Mouse (Mus musculus): ENCODE measurements around the gene Spg21. TPM values are rescaled to one million over a fixed set of nuclear protein-coding genes. Genes with fewer than 3 reads are reported as not detected.
A peak's percentile ranks its signal among the peaks of the same experiment; 100 is the strongest.

Spg21 gene
- total RNA-seq, 2 experiments from 2014 or later = 29.2 to 34.3 TPM

DNA sequence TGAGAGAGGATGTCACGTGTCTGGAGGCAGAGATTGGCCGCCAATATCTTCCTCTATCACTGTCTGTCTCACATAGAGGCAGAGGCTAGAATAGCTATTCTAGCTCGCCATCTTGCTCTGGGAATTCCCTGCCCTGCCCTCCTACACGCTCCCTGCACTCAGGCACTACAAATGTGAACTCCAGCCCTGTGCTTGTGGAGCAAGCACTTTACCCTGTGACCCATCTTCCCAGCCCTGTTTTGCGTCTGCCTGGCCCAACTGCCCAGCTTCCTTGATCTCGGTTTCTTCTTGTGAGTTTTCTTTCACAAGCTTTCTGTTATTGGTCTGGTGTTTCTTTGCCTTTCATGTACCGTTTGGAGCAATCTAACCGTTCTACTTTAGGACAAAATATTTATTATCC is 18.4 kb downstream of the Spg21 start:
- no peak for DNase-seq

- DNase-seq = no peak
These were observed 19.3 kb downstream of the Spg21 start for GRCm38 (mm10) chr9:65480071-65480470.

DNA sequence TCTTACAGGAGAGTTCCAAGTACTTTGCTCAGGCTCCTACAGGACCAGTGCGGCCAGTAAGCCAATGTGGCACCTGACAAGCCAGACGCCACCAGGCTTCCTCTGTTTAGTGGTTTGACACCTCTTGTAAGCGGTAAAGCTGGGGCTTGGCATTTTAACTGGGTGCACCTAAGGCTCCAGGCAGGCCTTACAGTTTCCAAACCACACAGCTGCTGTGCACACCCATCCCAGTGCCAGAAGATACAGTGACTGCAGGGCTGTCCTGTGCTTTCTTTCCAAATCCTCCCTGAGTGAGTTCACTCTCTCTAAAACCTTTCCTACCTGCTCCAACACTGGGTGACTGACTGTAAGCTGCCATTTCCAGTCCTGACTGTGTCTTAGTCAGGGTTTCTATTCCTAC is 30.7 kb downstream of the Spg21 start:
- no peak for DNase-seq

GRCm38 (mm10) chr9:65492351-65492750 is 31.6 kb downstream of the Spg21 start:
- DNase-seq = no peak

- DNase-seq = no peak
These were observed 32.1 kb downstream of the Spg21 start for GRCm38 (mm10) chr9:65492851-65493250.

DNA sequence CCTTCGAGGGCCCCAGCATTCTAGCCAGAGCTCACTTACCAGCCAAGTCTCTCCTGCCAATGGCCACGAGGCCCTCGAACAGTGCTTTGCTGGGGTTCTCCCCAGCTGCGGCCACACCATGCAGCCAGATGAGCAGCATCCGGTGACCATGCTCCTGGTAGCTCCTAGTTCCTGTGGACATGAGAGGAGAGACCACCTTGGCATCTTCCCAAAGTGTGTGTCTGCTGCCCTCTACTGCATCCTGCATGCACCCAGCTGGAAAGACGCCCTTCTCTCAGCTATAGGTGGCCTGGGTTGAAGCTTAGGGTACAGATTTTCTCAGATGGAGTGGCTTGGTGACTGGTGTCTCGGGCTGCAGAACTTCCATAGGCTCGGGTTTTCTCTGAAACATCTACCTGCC is 41.4 kb downstream of the Spg21 start:
- no peak for DNase-seq

- DNase-seq = no peak
These were observed 42.2 kb downstream of the Spg21 start for GRCm38 (mm10) chr9:65502721-65503505.

GRCm38 (mm10) chr9:65508449-65508848 is 47.7 kb downstream of the Spg21 start:
- DNase-seq = no peak

DNA sequence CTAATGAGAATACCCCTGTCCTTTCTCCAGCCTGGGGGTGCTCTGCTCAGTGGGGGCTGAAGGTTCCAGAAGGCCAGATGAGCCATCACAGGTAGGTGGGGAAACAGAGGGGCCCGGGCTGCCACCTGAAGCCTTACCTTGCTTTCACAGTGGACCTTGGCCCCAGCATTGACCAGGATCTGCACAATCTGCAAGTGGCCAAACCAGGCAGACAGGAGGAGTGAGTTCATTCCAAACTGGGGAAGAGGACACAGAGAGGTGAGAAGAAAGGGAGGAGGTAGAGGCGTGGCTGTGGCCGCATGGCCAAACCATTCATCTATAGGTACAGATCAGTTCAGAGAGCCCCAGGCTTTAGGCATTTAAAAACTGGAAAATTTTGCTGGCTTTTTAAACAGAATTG is 51.8 kb downstream of the Spg21 start:
- no peak for DNase-seq

GRCm38 (mm10) chr9:65514431-65514830 is 53.7 kb downstream of the Spg21 start:
- DNase-seq = no peak

- DNase-seq = no peak
These were observed 54.1 kb downstream of the Spg21 start for GRCm38 (mm10) chr9:65514851-65515261.

DNA sequence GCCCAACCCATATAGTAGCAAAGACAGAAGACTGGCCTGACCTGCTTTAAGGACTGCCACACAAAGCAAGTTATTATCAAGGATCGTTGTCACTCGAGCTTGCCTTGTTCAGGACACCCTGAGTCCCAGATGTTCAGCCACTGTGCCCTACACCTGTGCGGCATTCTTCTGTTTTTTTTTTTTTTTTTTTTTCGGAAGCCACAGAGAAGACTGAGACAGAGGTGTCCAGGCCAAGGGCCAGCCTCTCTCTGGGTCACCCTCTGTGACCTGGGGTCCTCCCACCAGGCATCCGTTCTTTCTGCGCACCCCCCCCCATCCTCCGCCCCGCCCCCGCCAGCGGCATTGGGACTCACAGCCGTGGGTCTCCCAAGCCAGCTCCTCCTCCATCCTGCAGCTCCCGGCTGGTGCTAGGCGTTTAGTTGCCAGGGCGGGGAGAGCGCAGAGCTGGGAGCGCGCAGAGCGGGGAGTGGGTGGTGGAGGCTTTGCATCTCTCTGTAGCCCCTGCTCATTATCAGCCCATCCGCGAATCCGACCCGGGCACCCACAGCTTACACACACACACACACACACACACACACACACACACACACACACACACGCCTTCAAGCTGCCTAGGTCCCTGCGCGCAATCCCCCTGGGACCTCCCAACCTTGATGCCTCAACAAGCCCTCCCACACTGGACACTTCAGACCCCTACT is 59.2 kb downstream of the Spg21 start, which contains the start of gene Ankdd1a:
TSS of gene Ankdd1a (minus strand) at position 387 of the 698 bp plus-strand sequence.
- peak; percentile 66 to 67 for DNase-seq

DNA sequence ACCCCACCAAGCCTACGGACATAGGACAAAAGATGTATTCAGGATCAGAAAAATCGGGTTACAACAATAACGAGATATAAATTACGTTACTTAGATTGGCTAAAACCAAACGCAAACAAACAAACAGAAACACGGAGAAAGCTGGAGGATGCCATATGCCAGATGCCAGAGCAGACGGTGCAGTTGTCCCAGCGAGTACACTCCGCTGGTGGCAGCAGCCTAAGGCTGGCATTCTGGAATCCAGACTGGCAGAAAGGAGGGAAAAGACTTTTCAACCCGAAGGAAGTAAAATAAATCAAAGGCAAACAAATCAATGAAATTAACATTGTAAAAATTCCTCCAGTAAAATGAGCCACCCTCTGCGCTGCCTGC is 59.7 kb downstream of the Spg21 start:
- peak; percentile 37 to 39 for DNase-seq

DNA sequence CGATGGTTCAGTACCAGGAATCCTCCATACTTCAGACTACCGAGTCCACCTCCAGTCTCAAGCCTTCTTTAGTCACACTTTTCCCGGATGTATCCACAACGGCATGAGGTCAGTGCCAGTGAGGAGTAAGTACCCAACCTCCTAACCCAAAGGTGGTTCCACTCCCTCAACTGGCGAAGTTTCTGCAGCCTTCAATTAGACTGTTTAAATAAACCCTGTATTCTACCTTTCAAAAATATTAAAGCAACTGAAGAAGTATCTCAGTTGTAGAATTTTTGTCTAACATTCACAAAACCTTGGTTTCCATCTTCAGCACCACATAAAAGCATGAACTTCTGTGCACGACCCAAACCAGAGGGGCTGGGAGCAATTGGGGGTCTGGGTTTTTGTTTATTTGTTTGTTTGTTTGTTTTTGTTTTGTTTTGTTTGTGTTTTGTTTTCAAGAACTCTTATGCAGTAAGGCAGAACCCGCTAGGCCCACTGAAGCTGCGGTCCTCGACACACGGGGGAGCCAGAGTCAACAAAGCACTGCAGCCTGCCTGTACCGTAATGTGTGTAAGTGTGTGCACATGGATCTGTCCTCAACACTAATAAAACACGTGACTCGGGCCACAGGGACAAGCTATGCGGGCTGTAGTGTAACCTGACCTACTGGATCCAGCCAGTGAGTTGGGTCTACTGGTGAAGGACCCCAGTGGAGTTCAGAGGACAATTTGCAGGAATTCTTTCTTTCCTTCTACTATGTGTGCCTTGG is 63.0 kb downstream of the Spg21 start:
- peak; percentile 74 to 80 for DNase-seq

GRCm38 (mm10) chr9:65525445-65526195 is 64.9 kb downstream of the Spg21 start:
- no peak for DNase-seq

GRCm38 (mm10) chr9:65528417-65529038 is 67.8 kb downstream of the Spg21 start:
- no peak for DNase-seq

- DNase-seq = no peak
These were observed 68.9 kb downstream of the Spg21 start for GRCm38 (mm10) chr9:65529659-65530058.

DNA sequence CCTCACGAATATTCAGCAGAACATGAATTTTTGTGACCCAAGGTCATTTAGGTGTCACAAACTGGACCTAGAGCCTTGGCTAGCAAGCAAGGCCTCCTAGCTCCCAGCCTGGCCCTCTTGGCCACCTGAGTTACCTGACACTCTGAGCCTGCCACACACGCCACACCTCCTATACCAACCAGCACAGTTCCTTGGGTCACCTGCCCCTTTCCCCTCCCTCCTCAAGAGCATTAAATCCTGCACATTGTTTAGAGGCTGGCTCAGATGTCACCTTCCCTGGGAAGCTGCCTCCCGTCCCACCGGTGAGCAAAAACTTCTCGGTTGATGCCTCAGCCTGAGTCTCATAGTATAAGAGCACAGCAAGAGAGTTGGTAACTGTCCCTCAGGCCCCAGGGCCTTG is 70.5 kb downstream of the Spg21 start:
- DNase-seq = no peak

- no peak for DNase-seq
These were observed 72.2 kb downstream of the Spg21 start for GRCm38 (mm10) chr9:65532986-65533385.

GRCm38 (mm10) chr9:65534111-65534510 is 73.4 kb downstream of the Spg21 start:
- DNase-seq = no peak

- DNase-seq = no peak
These were observed 74.5 kb downstream of the Spg21 start for GRCm38 (mm10) chr9:65535191-65535722.
